Mouse (Mus musculus): ENCODE measurements around the gene Rpp40. TPM values are rescaled to one million over a fixed set of nuclear protein-coding genes. Genes with fewer than 3 reads are reported as not detected.

Rpp40 gene
- polyA plus RNA-seq, 1 experiment from 2014 or later, result 24.7 TPM

DNA sequence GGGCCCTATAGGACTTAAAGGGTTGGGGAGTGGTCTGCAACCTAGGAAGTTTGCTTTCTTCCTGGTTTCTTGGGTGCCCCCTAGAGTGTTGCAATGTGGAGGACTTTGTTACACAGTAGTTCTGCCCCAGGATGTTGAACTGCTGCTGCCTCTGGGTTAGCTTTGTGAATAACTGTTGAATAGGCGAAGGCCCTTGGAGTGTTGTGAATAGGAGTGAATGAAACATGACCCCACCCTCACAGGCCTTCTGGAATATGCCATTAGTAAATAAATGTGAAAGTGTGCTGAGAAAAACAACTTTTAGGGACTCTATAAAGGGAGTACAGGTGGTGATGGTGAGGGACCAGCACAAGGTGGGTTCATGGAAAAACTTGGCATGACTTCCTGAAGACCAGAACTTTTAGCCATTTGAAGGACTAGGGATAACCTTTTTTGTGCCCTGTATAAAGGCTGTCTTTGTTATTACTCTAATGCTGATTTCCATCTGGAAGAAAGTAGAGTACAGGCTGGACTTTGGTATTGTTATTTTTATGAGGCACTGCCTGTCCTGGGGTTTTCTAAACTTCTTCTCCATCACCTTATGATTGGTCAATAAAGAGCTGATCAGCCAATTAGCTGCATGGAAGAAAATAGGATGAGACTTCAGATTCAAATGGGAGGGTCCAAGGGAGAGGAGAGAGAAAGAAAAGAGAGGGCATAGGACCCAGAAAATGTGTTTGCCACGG, 53.1 kb downstream of the Rpp40 start:
- H3K4me2 ChIP-seq, result no peak overlapping the region
- no peaks in the 10 kb centered on the region for H3K27me3 ChIP-seq (ENCODE audit: insufficient read depth, low read length)

DNA sequence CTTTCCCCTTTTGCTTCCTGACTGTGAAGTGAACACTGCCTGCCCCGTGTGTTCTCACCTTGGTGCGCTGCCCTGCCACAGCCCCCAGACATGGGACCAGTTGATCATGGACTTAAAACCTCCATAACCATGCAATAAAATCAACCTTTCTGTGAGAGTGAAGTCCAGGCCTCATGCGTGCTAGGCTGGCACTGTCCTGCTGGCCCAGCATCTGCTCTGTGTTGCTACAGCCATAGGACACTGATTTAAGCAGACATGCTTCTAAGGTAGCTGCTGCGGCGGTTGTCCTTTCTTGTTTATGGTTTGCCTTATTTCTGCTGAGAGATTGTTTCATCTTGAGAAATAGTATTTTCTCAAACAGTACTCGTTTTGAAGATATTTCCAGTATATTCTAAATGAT, 54.6 kb downstream of the Rpp40 start:
- WGBS, result 90% methylated on average over 6 of the region's 6 CpGs
- Histone ChIP-seq H3K4me2 (no peak overlapping the region), H3K4me1 (ENCODE audit: insufficient read depth) (no peaks in the 10 kb centered on the region; the same call in 1 of the 2 replicates), H3K36me3 (ENCODE audit: insufficient read depth) (0 out of 2 replicates have a peak, but pooled peaks cover 2% of the 10 kb centered on the region), H3K27me3 (ENCODE audit: insufficient read depth, low read length) (no peaks in the 10 kb centered on the region), H3K27ac (ENCODE audit: low read depth) (no peak overlapping the region), H3K9me3 (ENCODE audit: low read depth, low read length) (no peaks in the 10 kb centered on the region), H3K4me3 (ENCODE audit: low read depth, low read length) (no peak overlapping the region), H3K9ac (no peak overlapping the region)
- no peak for TF ChIP-seq CTCF (IDR thresholded peaks at IDR 0.05; ENCODE audit: low read depth)
- DNase-seq, result no peak
- no peak for ATAC-seq (ENCODE audit: insufficient read depth)

More for the DNA sequence above, 53.1 kb downstream of the Rpp40 start:
- no peak for TF ChIP-seq CTCF (IDR thresholded peaks at IDR 0.05; ENCODE audit: low read depth)
- H3K36me3 ChIP-seq (ENCODE audit: insufficient read depth), result peaks cover 10% of the 10 kb centered on the region; the same call in 1 of the 2 replicates
- no peak overlapping the region for H3K9ac ChIP-seq
- ATAC-seq (ENCODE audit: insufficient read depth) (no peak), DNase-seq (no peak)
- no peak overlapping the region for H3K4me3 ChIP-seq (ENCODE audit: low read depth, low read length)
- no peaks in the 10 kb centered on the region for H3K9me3 ChIP-seq (ENCODE audit: low read depth, low read length)
- WGBS, result 88% methylated on average over 2 of the region's 2 CpGs
- H3K27ac ChIP-seq (ENCODE audit: low read depth), result no peak overlapping the region
- no peaks in the 10 kb centered on the region; the same call in 1 of the 2 replicates for H3K4me1 ChIP-seq (ENCODE audit: insufficient read depth)

DNA sequence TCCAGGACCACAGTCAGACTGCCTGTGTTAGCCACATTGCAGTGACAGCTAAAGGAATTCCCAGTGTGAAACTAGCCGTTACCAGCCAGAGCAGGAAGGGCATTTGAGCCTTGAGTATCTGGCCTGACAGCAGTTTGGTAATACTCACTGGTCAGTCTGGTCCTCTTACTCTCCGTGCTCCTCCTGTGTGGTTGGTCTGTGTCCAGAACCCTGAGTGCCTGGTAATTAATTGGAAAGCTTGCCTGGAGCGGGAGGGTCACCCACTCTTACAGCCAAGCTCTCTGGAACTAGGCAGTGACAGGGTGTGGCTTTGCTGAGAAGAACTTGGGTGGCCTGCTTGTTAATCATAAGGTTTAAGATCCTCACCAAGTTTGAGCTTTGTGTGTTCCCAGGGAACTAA, 57.5 kb downstream of the Rpp40 start:
- TF ChIP-seq CTCF (IDR thresholded peaks at IDR 0.05; ENCODE audit: low read depth), result no peak
- ATAC-seq (ENCODE audit: insufficient read depth) (peak; percentile 49; the same call in 1 of the 2 replicates), DNase-seq (peak; percentile 50)
- WGBS, result 52% methylated on average over 3 of the region's 3 CpGs
- Histone ChIP-seq H3K27me3 (ENCODE audit: insufficient read depth, low read length) (no peaks in the 10 kb centered on the region), H3K36me3 (ENCODE audit: insufficient read depth) (no peaks in the 10 kb centered on the region), H3K4me3 (ENCODE audit: low read depth, low read length) (no peak overlapping the region), H3K9me3 (ENCODE audit: low read depth, low read length) (no peaks in the 10 kb centered on the region), H3K27ac (ENCODE audit: low read depth) (no peak overlapping the region), H3K9ac (no peak overlapping the region), H3K4me2 (no peak overlapping the region), H3K4me1 (ENCODE audit: insufficient read depth) (peaks cover 4% of the 10 kb centered on the region; the same call in 1 of the 2 replicates)

DNA sequence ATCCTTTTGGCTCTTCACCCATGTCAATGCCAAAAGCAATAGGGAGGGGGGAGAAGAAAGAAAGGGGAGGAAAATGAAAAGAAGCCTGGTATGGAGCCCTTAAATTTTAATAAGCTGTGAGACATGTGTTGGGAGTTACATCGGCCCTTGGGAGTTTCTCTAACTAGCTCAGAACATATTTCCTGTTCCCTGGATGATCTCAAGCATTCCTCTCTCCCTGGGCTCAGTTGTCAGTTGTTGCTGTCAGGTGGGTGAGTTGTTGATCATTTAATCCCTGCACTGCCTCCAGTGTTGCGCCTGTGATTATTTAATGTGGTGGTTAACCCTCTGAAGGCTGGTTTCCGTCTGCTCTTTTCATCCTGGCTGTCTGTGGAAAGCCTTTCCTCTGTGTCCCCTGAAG, 60.9 kb downstream of the Rpp40 start:
- H3K4me1 ChIP-seq (ENCODE audit: insufficient read depth), result 0 out of 2 replicates have a peak, but pooled peaks cover 4% of the 10 kb centered on the region
- no peak overlapping the region for H3K4me2 ChIP-seq
- ATAC-seq (ENCODE audit: insufficient read depth) (no peak), DNase-seq (no peak)
- no peaks in the 10 kb centered on the region for H3K27me3 ChIP-seq (ENCODE audit: insufficient read depth, low read length)
- 60% methylated on average over 3 of the region's 3 CpGs for WGBS
- H3K27ac ChIP-seq (ENCODE audit: low read depth), result no peak overlapping the region
- 0 out of 2 replicates have a peak, but pooled peaks cover under 1% of the 10 kb centered on the region for H3K36me3 ChIP-seq (ENCODE audit: insufficient read depth)
- no peak for TF ChIP-seq CTCF (IDR thresholded peaks at IDR 0.05; ENCODE audit: low read depth)
- no peaks in the 10 kb centered on the region for H3K9me3 ChIP-seq (ENCODE audit: low read depth, low read length)
- no peak overlapping the region for H3K9ac ChIP-seq
- H3K4me3 ChIP-seq (ENCODE audit: low read depth, low read length), result no peak overlapping the region

Other genes with a start within 250 kb of the Rpp40 start
- 24.1 and 25.1 TPM in 2 replicates for gene Cdyl, start 246.5 kb downstream of the Rpp40 start, polyA plus RNA-seq (2014; fragmentation: Nextera tagmentation; extraction: Ambion mirVana)
- gene Ppp1r3g, start 52.5 kb upstream of the Rpp40 start, polyA plus RNA-seq (2014; fragmentation: Nextera tagmentation; extraction: Ambion mirVana), result 0.86 and 0.96 TPM in 2 replicates
- gene Fars2, start 211.1 kb upstream of the Rpp40 start, polyA plus RNA-seq (2014; fragmentation: Nextera tagmentation; extraction: Ambion mirVana), result 29.3 and 34.3 TPM in 2 replicates
- gene Lyrm4, start 211.2 kb upstream of the Rpp40 start, polyA plus RNA-seq (2014; fragmentation: Nextera tagmentation; extraction: Ambion mirVana), result 25.9 and 26.2 TPM in 2 replicates

All from lung, embryonic 14.5 days (tissue).